Mouse (Mus musculus): ENCODE results near the gene Tmem120b.
"Not testable (repeated sequence)": the region's sequence is repeated elsewhere in the genome, so short reads cannot be mapped to it uniquely, and the experiment has no call there.

The Tmem120b gene

DNA sequence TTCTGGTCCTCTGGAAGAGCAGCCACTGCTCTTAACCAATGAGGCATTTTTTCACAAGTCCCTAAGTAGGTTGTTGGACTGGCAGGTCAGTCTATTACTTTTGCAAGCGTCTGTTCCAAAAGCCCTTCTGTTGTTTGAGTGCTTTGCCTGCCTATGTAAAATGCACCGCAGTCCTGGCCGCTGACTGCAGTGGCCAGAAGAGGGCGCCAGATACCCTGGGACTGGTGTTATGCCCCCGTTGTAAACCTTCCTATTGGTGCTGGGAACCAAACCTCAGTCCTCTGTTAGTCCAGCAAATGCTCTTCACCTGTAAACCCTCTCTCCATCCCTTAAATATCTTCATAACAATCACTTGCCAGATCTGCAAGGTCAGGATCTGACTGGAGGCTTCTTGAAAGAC, 16.5 kb upstream of the Tmem120b start:
- DNase-seq (ENCODE audit: low read depth), result no peak

DNA sequence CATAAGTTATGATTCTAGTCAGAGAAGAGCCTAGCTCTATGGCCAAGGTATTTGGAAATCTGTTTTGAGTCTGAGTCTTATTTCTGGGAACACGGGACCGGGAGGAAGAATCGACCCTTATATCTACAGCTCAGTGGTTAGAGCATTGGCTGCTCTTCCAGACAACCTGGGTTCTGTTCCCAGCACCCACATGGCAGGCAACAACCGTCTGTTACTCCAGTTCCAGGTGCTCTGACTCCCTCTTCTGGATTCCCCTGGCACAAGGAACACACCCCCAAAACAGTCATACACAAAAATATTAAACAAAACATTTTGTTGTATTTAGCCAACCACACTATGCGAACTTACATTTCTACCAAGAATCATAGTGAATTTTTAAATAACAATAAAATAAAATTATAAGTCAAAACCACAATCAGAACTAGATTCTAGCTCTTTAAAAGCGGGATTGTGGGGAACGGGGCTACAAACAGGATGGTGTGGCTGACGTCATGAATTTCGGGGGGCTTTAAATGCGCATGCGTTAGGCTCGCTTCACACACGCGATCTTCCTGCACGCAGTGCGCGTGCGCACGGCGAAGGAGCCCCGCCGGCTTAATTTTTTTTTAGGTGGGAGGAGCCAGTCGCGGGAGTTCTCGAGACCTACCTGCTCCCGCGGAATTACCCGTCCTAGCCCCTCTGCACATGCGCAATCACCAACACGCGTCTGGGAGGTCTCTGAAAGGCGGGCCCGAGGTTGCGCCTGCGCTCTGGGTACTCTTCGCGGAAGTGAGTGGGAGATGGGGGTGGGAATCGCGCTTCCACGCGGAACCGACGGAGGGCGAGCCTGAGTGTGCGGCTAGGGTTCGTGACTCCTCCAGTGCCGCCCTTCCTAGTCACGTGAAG, 10.6 kb upstream of the Tmem120b start:
- DNase-seq (ENCODE audit: low read depth), result peak; percentile 100

DNA sequence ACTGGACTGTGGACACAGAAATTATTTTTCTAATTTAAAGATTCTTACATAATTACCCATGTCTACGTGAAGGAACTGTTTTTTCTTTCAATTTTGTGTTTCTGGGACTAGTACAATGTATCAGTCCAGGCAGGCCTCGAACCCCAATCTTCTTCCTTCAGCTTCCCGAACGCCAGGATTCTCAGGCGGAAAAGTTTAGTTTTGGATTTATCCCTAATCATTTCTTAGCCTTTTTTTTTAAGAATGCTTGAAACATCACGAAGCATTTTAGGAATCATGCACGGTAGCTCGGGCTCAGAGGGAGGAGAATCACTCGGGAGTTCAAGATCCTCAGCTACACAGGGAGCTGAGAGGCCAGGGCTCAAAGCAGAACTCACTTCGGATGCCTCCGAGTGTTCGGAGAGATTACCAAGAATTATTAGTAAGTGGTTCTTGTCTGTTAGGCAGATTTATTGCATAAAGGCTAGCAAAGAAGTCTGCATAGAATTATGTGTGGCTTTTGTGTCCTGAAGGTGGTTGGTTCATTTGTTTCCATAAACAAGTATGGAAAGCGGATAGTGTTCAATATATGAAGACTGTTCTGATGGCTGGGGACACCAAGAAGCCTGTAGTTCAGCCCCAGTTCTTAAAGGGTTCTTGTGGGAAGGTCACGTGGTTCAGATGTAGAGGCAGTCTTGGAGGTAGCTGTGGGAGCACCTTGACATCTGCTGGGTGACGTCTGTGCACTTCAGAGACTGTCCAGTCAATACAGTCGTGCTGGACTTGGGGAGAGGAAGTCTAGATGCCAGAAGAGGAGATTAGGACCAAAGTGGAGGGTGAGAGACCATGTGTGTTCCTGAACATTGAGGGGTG, 9.7 kb upstream of the Tmem120b start:
- DNase-seq (ENCODE audit: low read depth), result no peak

DNA sequence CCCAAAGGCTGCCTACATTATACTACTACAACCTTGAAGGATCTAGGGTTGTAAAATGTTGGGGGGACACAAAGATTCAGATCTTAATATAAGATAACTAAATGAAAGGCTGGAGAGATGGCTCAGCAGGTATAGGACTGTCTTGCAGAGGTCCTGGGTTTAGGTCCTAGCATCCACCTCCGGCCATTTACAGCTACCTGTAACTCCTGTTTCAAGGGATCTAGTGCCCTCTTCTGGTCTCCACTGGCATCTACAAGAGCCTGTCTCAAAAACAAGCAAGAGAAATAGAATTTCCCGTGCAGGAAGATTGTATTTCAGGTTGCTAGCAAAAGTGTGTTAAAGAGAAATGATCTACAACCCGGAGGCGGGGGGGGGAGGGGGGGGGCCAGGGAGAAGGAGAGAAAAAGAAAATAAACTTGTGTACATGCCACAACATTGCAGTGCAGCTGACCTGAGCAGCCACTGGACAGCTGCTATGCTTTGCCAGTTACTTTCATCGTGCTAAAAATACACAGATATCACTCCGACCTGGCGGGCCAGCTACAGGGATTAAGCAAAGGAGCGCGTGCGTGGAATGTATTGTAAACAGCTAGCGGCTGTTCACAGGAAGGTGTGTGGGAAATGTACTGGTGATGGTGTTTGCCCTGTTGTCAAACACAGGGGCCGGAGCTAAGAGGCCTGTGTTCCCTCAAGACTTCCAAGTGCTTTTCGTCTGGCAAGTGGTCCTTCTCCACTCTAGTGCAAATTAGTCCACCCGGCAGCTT, 8.3 kb upstream of the Tmem120b start:
- DNase-seq (ENCODE audit: low read depth), result peak; percentile 80

DNA sequence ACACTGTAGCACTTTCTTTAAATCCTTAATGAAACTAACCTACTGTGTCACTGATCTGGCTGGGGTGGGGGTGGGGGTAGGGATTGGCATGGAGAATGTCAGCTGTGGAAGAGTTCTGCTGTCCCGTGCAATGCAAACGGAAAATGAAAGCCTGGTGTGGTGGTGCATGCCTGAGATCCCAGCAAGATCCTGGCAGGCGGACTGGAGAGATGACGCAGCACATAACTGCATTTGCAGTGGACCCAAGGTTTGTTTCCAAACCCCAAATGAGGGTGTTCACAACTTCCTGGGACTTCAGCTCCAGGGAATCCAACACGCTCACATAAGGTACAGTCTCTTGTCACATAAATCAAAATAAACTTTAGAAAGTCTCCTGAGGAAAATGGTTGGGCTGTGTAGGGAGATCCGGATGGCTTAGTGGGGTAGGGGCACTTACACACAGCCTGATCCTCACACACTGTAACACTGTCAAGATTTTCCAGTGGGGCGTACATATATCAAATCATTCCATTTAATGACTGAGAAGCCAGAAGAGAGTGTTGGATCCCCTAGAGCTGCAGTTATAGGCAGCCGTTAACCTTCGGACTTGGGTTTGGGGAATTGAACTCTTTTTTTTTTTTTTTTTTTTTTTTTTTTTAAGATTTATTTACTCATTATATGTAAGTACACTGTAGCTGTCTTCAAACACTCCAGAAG, 7.4 kb upstream of the Tmem120b start:
- DNase-seq (ENCODE audit: low read depth), result peak; percentile 82

DNA sequence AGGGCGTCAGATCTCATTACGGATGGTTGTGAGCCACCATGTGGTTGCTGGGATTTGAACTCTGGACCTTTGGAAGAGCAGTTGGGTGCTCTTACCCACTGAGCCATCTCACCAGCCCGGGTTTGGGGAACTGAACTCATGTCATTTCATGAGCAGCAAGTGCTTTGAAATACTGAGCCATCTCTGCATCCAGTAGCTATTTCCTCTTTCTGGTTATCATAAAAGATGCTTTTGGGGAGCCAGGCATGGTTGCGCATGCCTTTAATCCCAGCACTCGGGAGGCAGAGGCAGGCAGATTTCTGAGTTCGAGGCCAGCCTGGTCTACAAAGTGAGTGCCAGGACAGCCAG, 6.8 kb upstream of the Tmem120b start:
- not testable (repeated sequence) for DNase-seq (ENCODE audit: low read depth)

- DNase-seq (ENCODE audit: low read depth), result no peak
These were observed 5.1 kb upstream of the Tmem120b start for GRCm38 (mm10) chr5:123063141-123063540.

DNA sequence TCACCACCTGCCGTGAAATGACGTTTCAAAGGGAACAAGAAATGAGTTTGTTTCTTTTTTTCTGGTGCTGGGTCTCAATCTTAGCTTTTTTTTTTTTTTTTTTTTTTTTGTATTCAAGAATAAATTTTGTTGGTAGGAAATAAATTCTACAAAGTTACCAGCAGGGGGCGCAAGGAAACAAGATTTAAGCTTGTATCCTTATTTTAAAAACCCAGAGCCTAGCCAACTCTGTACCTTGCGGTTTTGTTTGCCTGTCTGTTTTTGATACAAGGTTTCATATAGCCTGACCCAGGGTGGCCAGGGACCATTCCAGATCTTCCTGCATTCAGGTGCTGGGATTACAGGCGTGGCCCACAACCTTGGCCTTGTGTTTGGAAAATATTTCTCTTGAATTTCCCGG, 4.0 kb upstream of the Tmem120b start:
- peak; percentile 92 for DNase-seq (ENCODE audit: low read depth)

DNA sequence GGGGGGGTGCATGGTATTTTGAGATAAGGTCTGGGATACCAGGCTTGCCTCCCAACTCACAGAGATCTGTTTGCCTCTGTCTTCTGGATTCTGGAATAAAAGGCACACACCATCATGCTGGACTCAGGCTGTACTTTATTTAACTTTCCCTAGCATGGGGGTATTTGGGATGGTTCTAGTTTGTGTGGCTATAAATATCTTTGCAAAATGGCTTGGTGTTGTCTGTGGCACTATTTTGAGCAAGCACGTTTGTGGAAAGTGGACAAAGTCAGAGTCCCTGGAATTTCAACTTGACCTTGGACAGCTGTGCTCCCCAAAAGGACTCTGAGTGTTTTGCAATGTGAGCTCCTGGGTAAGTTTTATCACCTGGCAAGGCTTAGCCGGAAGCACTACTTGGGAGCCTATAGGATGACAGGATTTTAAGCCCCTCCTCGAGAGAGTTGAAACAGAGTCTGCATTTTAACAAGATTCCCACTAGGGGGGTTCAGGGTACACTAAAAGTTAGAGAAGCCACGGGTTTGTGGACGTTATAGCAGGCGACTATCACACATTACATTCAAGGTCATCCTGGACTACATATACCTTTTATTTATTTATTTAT, 720 bp upstream of the Tmem120b start:
- peak; percentile 68 for DNase-seq (ENCODE audit: low read depth)

GRCm38 (mm10) chr5:123068714-123069113, 499 bp downstream of the Tmem120b start:
- DNase-seq (ENCODE audit: low read depth), result no peak

GRCm38 (mm10) chr5:123075576-123076418, 7.6 kb downstream of the Tmem120b start:
- peak; percentile 95 for DNase-seq (ENCODE audit: low read depth)

DNA sequence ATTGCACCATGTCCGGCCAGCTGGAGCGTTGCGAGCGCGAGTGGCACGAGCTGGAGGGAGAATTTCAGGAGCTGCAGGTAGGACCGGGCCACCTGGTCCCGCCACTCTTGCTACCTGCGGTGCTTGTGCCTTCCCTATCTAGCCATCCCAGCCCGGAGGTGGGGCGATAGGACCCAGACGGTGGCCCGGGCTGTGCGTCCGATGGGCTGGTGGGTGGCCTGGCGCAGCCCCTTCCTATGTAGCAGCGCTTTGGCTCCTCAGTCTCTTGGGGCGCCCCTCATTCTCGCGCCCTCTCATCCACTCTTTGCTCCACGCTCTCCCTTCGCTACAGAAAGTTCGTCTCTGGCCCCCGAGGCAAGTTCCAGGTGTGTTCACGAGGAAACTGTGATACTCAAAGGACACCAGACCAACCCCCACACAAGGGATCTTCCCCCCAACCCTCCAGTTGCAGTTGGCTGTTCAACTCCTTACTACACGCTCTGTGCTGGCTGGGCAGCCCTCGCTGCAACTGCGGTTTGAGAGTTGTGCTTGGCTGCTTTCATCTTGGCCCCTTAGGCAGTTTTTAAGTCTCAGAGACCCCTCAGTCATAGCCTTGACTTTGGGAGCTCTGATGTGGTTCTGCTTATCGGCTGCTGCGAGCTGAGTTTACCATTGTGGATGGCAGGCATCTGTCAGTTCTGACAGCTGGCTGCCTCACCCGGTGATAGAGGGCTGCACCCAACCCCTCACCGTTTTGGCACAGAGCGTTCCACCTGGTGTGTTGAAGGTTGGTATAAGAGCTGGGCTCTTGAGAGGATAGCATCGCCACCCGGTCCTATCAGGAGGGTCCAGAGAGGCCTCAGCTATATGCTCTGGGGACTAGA, 8.4 kb downstream of the Tmem120b start:
- DNase-seq (ENCODE audit: low read depth), result peak; percentile 22

GRCm38 (mm10) chr5:123079568-123079967, 11.4 kb downstream of the Tmem120b start:
- no peak for DNase-seq (ENCODE audit: low read depth)

DNA sequence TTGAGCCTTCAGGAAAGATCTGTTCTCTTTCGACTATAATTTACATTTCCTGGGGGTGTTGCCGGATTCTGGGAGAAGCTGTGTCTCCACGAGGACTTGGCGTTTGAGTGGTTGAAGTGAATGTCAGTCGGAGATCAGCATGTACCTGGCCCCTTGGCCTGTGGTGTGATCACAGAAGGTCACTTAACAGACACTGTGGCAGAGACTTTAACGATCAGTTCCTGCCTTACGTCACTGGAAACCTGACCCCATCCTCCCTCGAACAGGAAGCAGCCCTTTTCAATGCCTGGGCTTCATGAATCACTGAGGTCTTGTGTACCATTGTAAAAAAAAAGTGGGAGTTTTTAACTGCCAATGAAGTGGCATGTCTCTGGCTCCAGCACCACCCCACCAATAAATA, 11.8 kb downstream of the Tmem120b start:
- DNase-seq (ENCODE audit: low read depth), result no peak

DNA sequence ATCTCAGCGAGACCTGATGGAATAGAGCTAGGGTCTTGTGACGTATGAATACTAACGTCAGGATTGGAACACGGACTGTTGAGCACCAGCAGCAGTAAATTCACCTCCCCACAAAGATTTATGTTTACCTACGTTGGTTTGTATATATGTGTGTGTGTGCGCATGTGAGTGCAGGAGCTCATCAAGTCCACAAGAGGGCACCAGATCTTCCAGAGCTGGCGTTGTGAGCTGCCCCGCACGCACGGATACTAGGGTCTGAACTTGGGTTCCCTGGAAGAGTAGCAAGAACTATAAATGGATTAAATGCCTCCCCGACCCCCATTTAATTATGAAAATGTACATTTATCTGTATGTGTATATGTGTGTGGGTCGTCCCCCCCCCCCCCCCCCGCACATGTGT, 12.3 kb downstream of the Tmem120b start:
- DNase-seq (ENCODE audit: low read depth), result no peak

DNA sequence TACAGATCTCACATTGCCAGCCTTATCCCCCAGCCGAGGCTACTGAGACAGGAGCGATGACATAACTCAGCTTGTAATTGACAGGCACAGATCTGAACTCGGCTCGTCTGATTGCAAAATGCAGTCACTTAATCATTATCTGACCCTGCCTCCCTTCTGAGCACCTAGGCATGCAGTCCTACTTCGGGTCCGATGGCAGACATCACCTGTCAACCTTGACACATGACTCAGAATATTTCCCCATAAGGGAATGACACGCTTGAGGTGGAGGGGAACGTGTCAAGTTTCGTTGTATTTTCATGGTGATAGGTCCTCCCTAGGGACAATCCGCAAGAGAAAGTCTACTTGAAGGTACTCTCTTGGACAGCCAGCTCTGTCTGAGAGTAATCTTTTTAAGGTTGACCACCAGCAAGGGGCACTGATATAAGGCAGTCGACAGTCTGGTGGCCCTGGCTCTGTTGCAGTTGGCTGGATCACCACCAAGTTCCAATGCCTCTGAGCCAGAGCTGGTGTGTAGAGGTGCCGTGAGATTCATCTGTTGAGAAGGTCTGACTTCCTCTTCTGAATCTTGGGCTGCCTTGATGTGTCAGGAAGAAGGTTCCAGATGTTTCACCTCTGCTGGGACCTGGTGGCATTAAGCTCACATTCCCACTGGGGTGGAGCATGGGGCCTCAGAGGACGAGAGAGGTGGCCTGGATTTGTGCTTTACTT, 15.3 kb downstream of the Tmem120b start:
- DNase-seq (ENCODE audit: low read depth), result no peak

DNA sequence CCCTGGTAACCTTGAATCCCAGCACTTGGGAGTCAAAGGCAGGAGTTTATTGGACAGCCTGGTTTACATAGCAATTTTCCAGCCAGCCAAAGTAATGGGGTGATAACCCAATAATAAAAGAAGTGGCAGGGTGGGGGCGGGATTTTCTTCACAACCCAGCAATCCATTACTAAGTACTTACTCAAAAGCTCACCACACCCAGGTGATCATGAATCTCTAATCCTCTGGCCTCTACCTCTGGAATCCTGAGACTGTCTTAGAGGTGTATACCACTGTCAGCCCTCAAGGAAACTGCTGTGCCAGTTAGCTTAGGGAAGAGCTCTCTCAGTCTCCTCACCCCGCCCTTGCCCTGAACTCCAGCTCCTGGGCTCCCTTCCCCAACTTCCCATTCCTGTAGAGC, 18.3 kb downstream of the Tmem120b start:
- DNase-seq (ENCODE audit: low read depth), result no peak

GRCm38 (mm10) chr5:123088784-123089183, 20.6 kb downstream of the Tmem120b start:
- no peak for DNase-seq (ENCODE audit: low read depth)
